Mouse (Mus musculus) cortical plate, adult 2 months (tissue): ENCODE data around the gene Bpnt1.

ENCODE experiments used
- CTCF ChIP-seq: fragments of 200-500 bp; IDR thresholded peaks from 2 replicates; pipeline ENCODE4 v1.5.1; 2011; ENCODE audit warnings: mild to moderate bottlenecking, control low read depth, low read length; ENCODE audit not compliant: insufficient read depth; ENCODE audit errors: extremely low read depth
- POLR2A ChIP-seq: fragments of 200-500 bp; IDR thresholded peaks from 2 replicates; pipeline ENCODE4 v1.6.1; 2011; ENCODE audit warnings: mild to moderate bottlenecking, low read length, control low read depth; ENCODE audit not compliant: insufficient read depth; ENCODE audit errors: extremely low read depth

DNA sequence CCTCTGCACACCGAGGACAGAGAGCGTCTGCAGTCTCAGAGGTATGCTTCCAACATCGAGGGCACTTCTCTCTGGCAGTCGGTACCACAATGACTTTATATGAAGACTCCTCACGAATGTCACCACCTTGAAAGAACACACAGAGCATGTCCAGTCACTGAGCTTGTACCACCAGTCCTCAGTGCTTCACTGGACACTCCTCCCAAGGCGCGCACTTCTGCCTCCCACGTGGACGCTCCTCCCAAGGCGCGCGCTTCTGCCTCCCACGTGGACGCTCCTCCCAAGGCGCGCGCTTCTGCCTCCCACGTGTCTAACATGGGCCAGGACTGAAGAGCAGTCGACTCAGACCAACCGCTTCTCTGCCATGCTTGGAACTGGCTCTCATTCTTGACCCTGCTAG, 44.9 kb upstream of the Bpnt1 start:
- no peak for TF ChIP-seq CTCF
- no peak for TF ChIP-seq POLR2A
